Mouse (Mus musculus) forebrain, embryonic 11.5 days (tissue): ENCODE results near the gene Olfr522. TPM values are rescaled to one million over a fixed set of nuclear protein-coding genes. Genes with fewer than 3 reads are reported as not detected.

Experiments used
- ATAC-seq: fragments of 200-750 bp; cut with Nextera tagmentation; replicated peaks from 2 replicates; pipeline ENCODE4 v1.8.0; 2017; ENCODE audit warnings: moderate TSS enrichment; ENCODE audit not compliant: low FRiP score
- DNase-seq: peaks from one replicate; pipeline ENCODE4 v3.0.0-alpha.2; 2017; ENCODE audit warnings: low spot score
- H3K27ac ChIP-seq: fragments of 300-500 bp; sonication (generic); 2 replicates; pipeline ENCODE4 v1.5.1; 2014; ENCODE audit warnings: low read depth, low read length
- H3K27me3 ChIP-seq: fragments of 300-500 bp; sonication (generic); 2 replicates; pipeline ENCODE4 v1.6.1; 2014; ENCODE audit warnings: mild to moderate bottlenecking, low read length, mixed read lengths; ENCODE audit not compliant: control insufficient read depth, insufficient read depth
- H3K36me3 ChIP-seq: fragments of 300-500 bp; sonication (generic); 2 replicates; pipeline ENCODE4 v1.6.1; 2014; ENCODE audit warnings: mild to moderate bottlenecking, low read length, moderate library complexity, mixed read lengths; ENCODE audit not compliant: control insufficient read depth, insufficient read depth
- H3K4me1 ChIP-seq: fragments of 300-500 bp; sonication (generic); replicated peaks from 2 replicates; pipeline ENCODE4 v1.6.1; 2014; ENCODE audit warnings: low read length, mixed read lengths; ENCODE audit not compliant: control insufficient read depth, insufficient read depth
- H3K4me2 ChIP-seq: fragments of 300-500 bp; sonication (generic); 2 replicates; pipeline ENCODE4 v1.6.1; 2014; ENCODE audit warnings: low read depth, mild to moderate bottlenecking, low read length, moderate library complexity, mixed read lengths; ENCODE audit not compliant: severe bottlenecking
- H3K4me3 ChIP-seq: fragments of 300-500 bp; sonication (generic); 2 replicates; pipeline ENCODE4 v1.5.1; 2014; ENCODE audit warnings: low read depth, low read length
- H3K9ac ChIP-seq: fragments of 300-500 bp; sonication (generic); 2 replicates; pipeline ENCODE4 v1.6.1; 2014; ENCODE audit warnings: low read length
- H3K9me3 ChIP-seq: fragments of 300-500 bp; sonication (generic); 2 replicates; pipeline ENCODE4 v1.6.1; 2016; ENCODE audit warnings: low read length, mixed read lengths; ENCODE audit not compliant: control insufficient read depth
- WGBS: fragments of 180-500 bp; shearing (Covaris S2); extraction: QIAGEN DNeasy Blood & Tissue Kit; methylation state at CpG from one replicate; pipeline ENCODE4 v1.1.7; 2014; 5-methylcytosine and 5-hydroxymethylcytosine counted together
- polyA plus RNA-seq: library from polyadenylated mRNA; unstranded; fragments of >200 nt; fragmentation: Nextera tagmentation; extraction: Ambion mirVana; gene quantifications from 2 replicates; pipeline ENCODE4 v1.2.1, GENCODE M21; 2014

Olfr522 gene
- polyA plus RNA-seq, 1 experiment from 2014 or later: not detected

DNA sequence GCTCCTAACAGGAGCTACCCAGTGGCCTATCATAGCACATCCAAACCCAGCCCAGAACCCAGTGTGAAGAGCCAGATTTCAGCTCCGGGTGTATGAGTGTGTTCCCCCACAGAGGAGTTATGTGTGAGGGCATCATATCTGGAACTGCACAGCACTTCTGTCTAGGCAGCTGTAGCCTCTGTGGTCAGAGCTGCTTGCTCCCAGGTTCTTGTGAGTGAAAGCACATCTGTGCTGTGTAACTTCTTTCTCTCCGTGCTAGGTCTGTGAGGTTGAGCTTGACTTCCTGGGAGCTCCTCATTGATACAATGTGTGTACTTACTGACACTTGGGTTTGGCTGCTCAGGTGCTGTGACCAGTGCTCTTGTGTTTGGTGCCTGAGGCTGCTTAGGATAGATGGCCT lies 28.3 kb upstream of the Olfr522 start:
- Histone ChIP-seq H3K36me3 (no peaks in the 10 kb centered on the region), H3K9me3 (no peaks in the 10 kb centered on the region), H3K27ac (no peak overlapping the region), H3K4me3 (no peak overlapping the region), H3K27me3 (no peaks in the 10 kb centered on the region), H3K4me2 (no peak overlapping the region), H3K4me1 (no peaks in the 10 kb centered on the region), H3K9ac (no peak overlapping the region)
- DNase-seq (no peak), ATAC-seq (no peak)
- WGBS: 90% methylated on average over 2 of the region's 2 CpGs

- no peak overlapping the region for H3K4me3 ChIP-seq
- no peaks in the 10 kb centered on the region for H3K9me3 ChIP-seq
- no peaks in the 10 kb centered on the region for H3K27me3 ChIP-seq
- no peak overlapping the region for H3K27ac ChIP-seq
- no peaks in the 10 kb centered on the region for H3K36me3 ChIP-seq
- H3K9ac ChIP-seq: no peak overlapping the region
- no peak for DNase-seq
- no peak overlapping the region for H3K4me2 ChIP-seq
- 61% methylated on average over 2 of the region's 2 CpGs for WGBS
- H3K4me1 ChIP-seq: no peaks in the 10 kb centered on the region
- no peak for ATAC-seq
Observed at GRCm38 (mm10) chr7:140192445-140192844, 27.9 kb upstream of the Olfr522 start.

GRCm38 (mm10) chr7:140190435-140190834 lies 25.9 kb upstream of the Olfr522 start:
- H3K9me3 ChIP-seq: no peaks in the 10 kb centered on the region
- H3K4me1 ChIP-seq: no peaks in the 10 kb centered on the region
- H3K4me2 ChIP-seq: no peak overlapping the region
- ATAC-seq (no peak), DNase-seq (no peak)
- H3K27ac ChIP-seq: no peak overlapping the region
- no peaks in the 10 kb centered on the region for H3K27me3 ChIP-seq
- WGBS: 85% methylated on average over 1 of the region's 1 CpGs
- H3K4me3 ChIP-seq: no peak overlapping the region
- no peaks in the 10 kb centered on the region for H3K36me3 ChIP-seq
- no peak overlapping the region for H3K9ac ChIP-seq

GRCm38 (mm10) chr7:140188391-140189328 lies 24.1 kb upstream of the Olfr522 start:
- no peaks in the 10 kb centered on the region for H3K36me3 ChIP-seq
- WGBS: 62% methylated on average over 4 of the region's 4 CpGs
- no peaks in the 10 kb centered on the region for H3K4me1 ChIP-seq
- H3K27ac ChIP-seq: no peak overlapping the region
- DNase-seq: peak; percentile 40
- no peak overlapping the region for H3K4me3 ChIP-seq
- H3K27me3 ChIP-seq: no peaks in the 10 kb centered on the region
- no peak overlapping the region for H3K4me2 ChIP-seq
- no peak overlapping the region for H3K9ac ChIP-seq
- H3K9me3 ChIP-seq: no peaks in the 10 kb centered on the region
- no peak for ATAC-seq

GRCm38 (mm10) chr7:140187721-140188390 lies 23.3 kb upstream of the Olfr522 start:
- no peak overlapping the region for H3K4me2 ChIP-seq
- H3K27me3 ChIP-seq: no peaks in the 10 kb centered on the region
- H3K27ac ChIP-seq: no peak overlapping the region
- ATAC-seq: no peak
- no peaks in the 10 kb centered on the region for H3K36me3 ChIP-seq
- WGBS: 84% methylated on average over 7 of the region's 7 CpGs
- DNase-seq: no peak
- no peak overlapping the region for H3K9ac ChIP-seq
- no peak overlapping the region for H3K4me3 ChIP-seq
- no peaks in the 10 kb centered on the region for H3K4me1 ChIP-seq
- H3K9me3 ChIP-seq: no peaks in the 10 kb centered on the region

DNA sequence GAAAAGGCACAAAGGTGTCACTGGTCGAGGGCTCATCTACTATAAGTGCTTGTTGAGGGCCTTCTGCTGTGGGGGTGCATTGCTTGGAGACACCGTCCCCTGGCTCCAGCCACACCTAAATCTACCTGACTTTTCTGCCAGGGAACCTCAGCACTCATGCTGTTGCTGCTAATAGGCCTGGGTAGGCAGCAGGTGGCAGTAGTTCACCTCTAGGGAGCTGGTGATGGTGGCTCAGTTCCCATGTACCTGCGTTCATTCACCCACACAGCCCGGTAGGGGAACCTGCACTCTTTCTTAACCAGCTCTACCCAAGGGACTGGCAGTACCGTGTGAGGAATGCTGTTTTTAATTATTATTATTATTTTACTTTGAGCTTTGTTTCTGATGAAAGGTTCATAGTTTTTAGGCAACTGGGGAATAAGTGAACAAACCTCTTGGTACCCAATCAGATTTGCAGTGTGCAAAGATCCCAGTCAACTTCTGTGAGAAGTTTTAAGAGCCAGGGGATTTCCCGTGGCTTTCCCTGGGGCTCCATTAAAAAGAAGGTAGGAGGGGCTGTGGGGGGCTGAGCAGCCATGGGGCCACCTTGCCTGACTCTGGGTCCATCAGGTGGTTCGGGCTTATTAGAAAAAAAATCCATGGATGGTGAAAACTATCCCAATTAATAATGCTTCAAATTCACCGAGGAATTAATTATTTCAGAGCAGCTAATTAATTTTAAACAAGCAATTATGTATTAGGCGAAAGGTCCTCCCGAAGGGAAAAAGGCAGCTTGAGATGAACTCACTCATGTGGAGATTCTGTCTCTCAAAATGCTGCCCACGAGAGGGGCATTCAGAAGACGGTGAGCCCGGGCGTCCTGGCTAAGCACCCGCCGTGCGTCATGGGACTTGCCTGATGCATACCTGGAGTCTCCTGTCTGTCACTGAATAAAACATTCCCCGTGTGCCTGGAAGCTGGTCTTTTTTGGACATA lies 22.4 kb upstream of the Olfr522 start:
- DNase-seq (peak; percentile 51), ATAC-seq (no peak)
- Histone ChIP-seq H3K36me3 (no peaks in the 10 kb centered on the region), H3K9me3 (no peaks in the 10 kb centered on the region), H3K27me3 (no peaks in the 10 kb centered on the region), H3K27ac (no peak overlapping the region), H3K4me3 (no peak overlapping the region), H3K9ac (no peak overlapping the region), H3K4me2 (no peak overlapping the region), H3K4me1 (no peaks in the 10 kb centered on the region)
- WGBS: 56% methylated on average over 18 of the region's 18 CpGs

- no peaks in the 10 kb centered on the region for H3K27me3 ChIP-seq
- no peaks in the 10 kb centered on the region for H3K4me1 ChIP-seq
- H3K4me3 ChIP-seq: no peak overlapping the region
- no peak overlapping the region for H3K27ac ChIP-seq
- 84% methylated on average over 4 of the region's 4 CpGs for WGBS
- ATAC-seq (no peak), DNase-seq (peak; percentile 4)
- H3K9me3 ChIP-seq: no peaks in the 10 kb centered on the region
- H3K9ac ChIP-seq: no peak overlapping the region
- no peaks in the 10 kb centered on the region for H3K36me3 ChIP-seq
- no peak overlapping the region for H3K4me2 ChIP-seq
Observed at GRCm38 (mm10) chr7:140184206-140184605, 19.6 kb upstream of the Olfr522 start.

GRCm38 (mm10) chr7:140180692-140181091 lies 16.1 kb upstream of the Olfr522 start:
- no peaks in the 10 kb centered on the region for H3K4me1 ChIP-seq
- no peak overlapping the region for H3K4me3 ChIP-seq
- no peak overlapping the region for H3K27ac ChIP-seq
- no peaks in the 10 kb centered on the region for H3K9me3 ChIP-seq
- no peak overlapping the region for H3K4me2 ChIP-seq
- ATAC-seq (no peak), DNase-seq (no peak)
- H3K36me3 ChIP-seq: no peaks in the 10 kb centered on the region
- no peaks in the 10 kb centered on the region for H3K27me3 ChIP-seq
- no peak overlapping the region for H3K9ac ChIP-seq
- WGBS: 77% methylated on average over 2 of the region's 2 CpGs
